Mouse (Mus musculus) forebrain, embryonic 16.5 days (tissue): ENCODE results near the gene Amot. TPM values are rescaled to one million over a fixed set of nuclear protein-coding genes. Genes with fewer than 3 reads are reported as not detected.

Experiments used
- ATAC-seq: fragments of 200-750 bp; cut with Nextera tagmentation; 2 replicates; pipeline ENCODE4 v1.8.0; 2017; ENCODE audit warnings: mild to moderate bottlenecking, moderate library complexity
- H3K27ac ChIP-seq: fragments of 300-500 bp; sonication (generic); 2 replicates; pipeline ENCODE4 v1.5.1; 2014; ENCODE audit warnings: low read length, control low read depth
- H3K27me3 ChIP-seq: fragments of 300-500 bp; sonication (generic); replicated peaks from 2 replicates; pipeline ENCODE4 v1.6.1; 2014; ENCODE audit warnings: low read length; ENCODE audit not compliant: control insufficient read depth, insufficient read depth
- H3K36me3 ChIP-seq: fragments of 300-500 bp; sonication (generic); 2 replicates; pipeline ENCODE4 v1.6.1; 2014; ENCODE audit not compliant: control insufficient read depth, insufficient read depth
- H3K4me1 ChIP-seq: fragments of 300-500 bp; sonication (generic); replicated peaks from 2 replicates; pipeline ENCODE4 v1.6.1; 2014; ENCODE audit warnings: low read length; ENCODE audit not compliant: control insufficient read depth, insufficient read depth
- H3K4me2 ChIP-seq: fragments of 300-500 bp; sonication (generic); 2 replicates; pipeline ENCODE4 v1.6.1; 2014; ENCODE audit warnings: mild to moderate bottlenecking, low read length, control low read depth
- H3K4me3 ChIP-seq: fragments of 300-500 bp; sonication (generic); replicated peaks from 2 replicates; pipeline ENCODE4 v1.5.1; 2014; ENCODE audit warnings: mild to moderate bottlenecking, low read length, control low read depth
- H3K9ac ChIP-seq: fragments of 300-500 bp; sonication (generic); replicated peaks from 2 replicates; pipeline ENCODE4 v1.6.1; 2014; ENCODE audit warnings: low read depth, low read length, control low read depth
- H3K9me3 ChIP-seq: fragments of 300-500 bp; sonication (generic); 2 replicates; pipeline ENCODE4 v1.6.1; 2016; ENCODE audit warnings: low read length; ENCODE audit not compliant: control insufficient read depth
- WGBS: fragments of 180-500 bp; shearing (Covaris S2); extraction: QIAGEN DNeasy Blood & Tissue Kit; methylation state at CpG from one replicate; pipeline ENCODE4 v1.1.7; 2014; 5-methylcytosine and 5-hydroxymethylcytosine counted together
- polyA plus RNA-seq: library from polyadenylated mRNA; unstranded; fragments of >200 nt; fragmentation: Nextera tagmentation; extraction: Ambion mirVana; gene quantifications from 2 replicates; pipeline ENCODE4 v1.2.1, GENCODE M21; 2015

The Amot gene
- polyA plus RNA-seq, 1 experiment from 2014 or later: 10.2 TPM

DNA sequence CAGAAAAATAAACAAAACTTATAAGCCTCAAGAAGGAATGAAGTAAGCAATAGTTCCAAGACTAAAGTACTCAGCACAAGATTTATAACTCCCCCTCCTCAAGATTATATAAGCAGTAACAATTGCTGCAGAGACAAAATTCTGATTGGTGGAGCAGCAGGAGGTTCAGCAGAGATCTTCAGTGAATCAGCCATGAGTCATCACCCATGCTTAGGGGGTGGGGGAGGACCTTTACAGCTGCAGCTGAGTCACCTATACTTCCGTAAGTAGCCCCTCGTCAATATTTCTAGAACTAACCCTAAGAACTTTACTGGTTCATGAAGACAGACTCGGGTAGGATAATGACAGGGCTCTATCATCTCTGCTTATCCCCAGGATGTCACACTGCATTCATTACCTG is 43.6 kb downstream of the Amot start:
- Histone ChIP-seq H3K4me3 (no peak overlapping the region), H3K9ac (no peak overlapping the region), H3K27me3 (no peaks in the 10 kb centered on the region), H3K9me3 (no peaks in the 10 kb centered on the region), H3K27ac (no peak overlapping the region), H3K4me1 (no peaks in the 10 kb centered on the region), H3K36me3 (no peaks in the 10 kb centered on the region), H3K4me2 (no peak overlapping the region)
- ATAC-seq: no peak
- WGBS: 90% methylated on average over 3 of the region's 3 CpGs

DNA sequence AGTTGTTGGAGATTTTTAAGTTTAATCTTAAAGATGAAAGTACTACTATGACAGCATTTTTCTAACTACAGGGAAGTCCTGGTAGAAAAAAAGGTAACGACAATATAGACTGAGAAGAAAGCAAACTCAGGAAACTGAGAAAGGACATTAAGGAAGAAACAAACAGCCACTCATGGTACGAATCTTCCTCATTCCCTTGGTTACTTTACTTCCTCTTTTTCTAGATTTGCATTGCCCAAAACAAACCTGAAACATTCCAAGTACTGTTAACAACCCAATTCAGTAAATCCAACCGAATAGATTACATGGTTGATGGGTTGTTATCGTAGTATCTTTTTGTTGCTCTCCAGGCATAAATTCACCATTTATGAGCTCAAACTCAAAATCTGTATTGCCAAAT is 48.7 kb downstream of the Amot start:
- Histone ChIP-seq H3K9ac (no peak overlapping the region), H3K4me1 (no peaks in the 10 kb centered on the region), H3K27me3 (no peaks in the 10 kb centered on the region), H3K4me3 (no peak overlapping the region), H3K9me3 (no peaks in the 10 kb centered on the region), H3K27ac (no peak overlapping the region), H3K4me2 (no peak overlapping the region), H3K36me3 (no peaks in the 10 kb centered on the region)
- WGBS: 88% methylated on average over 4 of the region's 4 CpGs
- no peak for ATAC-seq

GRCm38 (mm10) chrX:145455629-145456028 is 49.4 kb downstream of the Amot start:
- WGBS: 86% methylated on average over 6 of the region's 6 CpGs
- Histone ChIP-seq H3K36me3 (no peaks in the 10 kb centered on the region), H3K4me1 (no peaks in the 10 kb centered on the region), H3K9me3 (no peaks in the 10 kb centered on the region), H3K4me3 (no peak overlapping the region), H3K27ac (no peak overlapping the region), H3K9ac (no peak overlapping the region), H3K27me3 (no peaks in the 10 kb centered on the region), H3K4me2 (no peak overlapping the region)
- no peak for ATAC-seq

GRCm38 (mm10) chrX:145454828-145455227 is 50.2 kb downstream of the Amot start:
- 60% methylated on average over 4 of the region's 4 CpGs for WGBS
- ATAC-seq: peak; percentile 71; the same call in 1 of the 2 replicates

GRCm38 (mm10) chrX:145441526-145441925 is 63.5 kb downstream of the Amot start:
- Histone ChIP-seq H3K4me1 (no peaks in the 10 kb centered on the region), H3K9ac (no peak overlapping the region), H3K27ac (no peak overlapping the region), H3K9me3 (no peaks in the 10 kb centered on the region), H3K36me3 (no peaks in the 10 kb centered on the region), H3K4me2 (no peak overlapping the region), H3K4me3 (no peak overlapping the region), H3K27me3 (no peaks in the 10 kb centered on the region)
- no peak for ATAC-seq
- 95% methylated on average over 2 of the region's 2 CpGs for WGBS

More at GRCm38 (mm10) chrX:145454828-145455227, 50.2 kb downstream of the Amot start:
- Histone ChIP-seq H3K36me3 (no peaks in the 10 kb centered on the region), H3K9ac (no peak overlapping the region), H3K27ac (no peak overlapping the region), H3K4me1 (no peaks in the 10 kb centered on the region), H3K27me3 (no peaks in the 10 kb centered on the region), H3K9me3 (no peaks in the 10 kb centered on the region), H3K4me3 (no peak overlapping the region), H3K4me2 (no peak overlapping the region)

GRCm38 (mm10) chrX:145433652-145434051 is 71.3 kb downstream of the Amot start:
- no peaks in the 10 kb centered on the region for H3K36me3 ChIP-seq
- 70% methylated on average over 4 of the region's 4 CpGs for WGBS
- H3K4me3 ChIP-seq: no peak overlapping the region
- no peaks in the 10 kb centered on the region for H3K4me1 ChIP-seq
- no peak overlapping the region for H3K9ac ChIP-seq
- no peak overlapping the region for H3K4me2 ChIP-seq
- ATAC-seq: no peak
- no peaks in the 10 kb centered on the region for H3K27me3 ChIP-seq
- no peaks in the 10 kb centered on the region for H3K9me3 ChIP-seq
- H3K27ac ChIP-seq: no peak overlapping the region

DNA sequence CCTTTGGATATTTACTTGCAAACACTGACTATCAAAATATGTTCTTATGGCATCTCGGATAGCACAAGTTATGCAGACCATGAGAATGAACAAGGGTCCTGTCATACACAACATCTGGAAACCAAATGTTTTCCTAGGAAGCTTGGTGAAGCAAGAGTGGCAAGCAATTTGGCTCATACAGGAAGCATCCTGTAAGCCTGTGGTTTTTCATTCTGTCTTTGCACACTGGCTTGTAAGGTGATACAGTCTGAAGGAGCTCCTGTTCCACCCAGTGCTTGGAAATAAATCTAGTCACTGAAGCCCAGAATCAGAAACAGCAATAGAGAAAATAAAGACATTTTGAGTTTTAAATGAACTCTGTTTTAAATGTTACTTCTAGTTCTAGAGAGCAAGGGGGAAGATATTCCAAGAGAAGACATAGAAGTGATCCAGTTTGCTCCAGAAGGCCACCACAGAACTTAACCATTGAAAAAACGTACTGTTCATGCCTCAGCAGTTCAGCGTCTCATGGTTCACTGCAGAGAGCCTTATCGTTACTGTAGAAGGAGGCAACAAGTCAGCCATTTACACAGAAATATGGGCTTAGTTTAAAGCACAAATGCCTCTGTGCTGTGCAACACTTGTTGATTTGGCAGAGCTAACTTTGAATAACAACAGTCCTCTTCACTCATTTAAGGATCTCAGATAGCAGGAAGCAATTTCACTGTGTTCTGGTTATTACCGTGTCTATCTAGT is 74.0 kb downstream of the Amot start:
- H3K4me1 ChIP-seq: no peaks in the 10 kb centered on the region
- H3K9ac ChIP-seq: no peak overlapping the region
- H3K4me2 ChIP-seq: no peak overlapping the region
- H3K9me3 ChIP-seq: no peaks in the 10 kb centered on the region
- no peaks in the 10 kb centered on the region for H3K27me3 ChIP-seq
- WGBS: 80% methylated on average over 5 of the region's 5 CpGs
- no peak for ATAC-seq
- no peak overlapping the region for H3K27ac ChIP-seq
- H3K36me3 ChIP-seq: no peaks in the 10 kb centered on the region
- H3K4me3 ChIP-seq: no peak overlapping the region

DNA sequence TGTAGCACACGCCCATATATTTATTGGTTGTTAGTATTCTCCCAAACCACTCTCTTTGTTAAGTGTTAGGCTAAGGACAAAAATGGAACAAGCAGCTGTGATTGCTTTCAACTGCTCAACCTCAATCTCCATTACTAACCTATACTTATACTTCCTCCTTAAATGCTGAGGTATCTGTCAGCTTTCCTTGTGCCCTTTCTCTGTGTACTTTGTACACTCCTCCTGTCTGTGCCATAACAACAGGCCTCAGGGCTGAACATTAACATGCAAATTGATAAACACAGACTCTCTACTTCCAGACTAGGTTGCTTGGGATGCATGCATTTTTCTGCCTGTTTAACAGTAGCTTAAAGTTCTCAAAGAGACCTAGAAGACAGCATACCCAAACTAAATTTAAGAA is 76.2 kb downstream of the Amot start:
- no peaks in the 10 kb centered on the region for H3K9me3 ChIP-seq
- ATAC-seq: no peak
- no peak overlapping the region for H3K9ac ChIP-seq
- no peaks in the 10 kb centered on the region for H3K27me3 ChIP-seq
- H3K36me3 ChIP-seq: no peaks in the 10 kb centered on the region
- H3K4me2 ChIP-seq: no peak overlapping the region
- H3K4me1 ChIP-seq: no peaks in the 10 kb centered on the region
- H3K27ac ChIP-seq: no peak overlapping the region
- 50% methylated on average over 1 of the region's 1 CpGs for WGBS
- H3K4me3 ChIP-seq: no peak overlapping the region

GRCm38 (mm10) chrX:145424026-145424425 is 81.0 kb downstream of the Amot start:
- no peak overlapping the region for H3K9ac ChIP-seq
- no peaks in the 10 kb centered on the region for H3K27me3 ChIP-seq
- no peak overlapping the region for H3K27ac ChIP-seq
- H3K4me3 ChIP-seq: no peak overlapping the region
- no peaks in the 10 kb centered on the region for H3K4me1 ChIP-seq
- no peaks in the 10 kb centered on the region for H3K36me3 ChIP-seq
- H3K4me2 ChIP-seq: no peak overlapping the region
- peak; percentile 67 for ATAC-seq
- 26% methylated on average over 2 of the region's 2 CpGs for WGBS
- no peaks in the 10 kb centered on the region for H3K9me3 ChIP-seq

- no peaks in the 10 kb centered on the region for H3K9me3 ChIP-seq
- WGBS: 95% methylated on average over 1 of the region's 1 CpGs
Measured at GRCm38 (mm10) chrX:145414319-145414718, 90.7 kb downstream of the Amot start.

More at GRCm38 (mm10) chrX:145414319-145414718, 90.7 kb downstream of the Amot start:
- Histone ChIP-seq H3K4me3 (no peak overlapping the region), H3K36me3 (no peaks in the 10 kb centered on the region), H3K9ac (no peak overlapping the region), H3K4me2 (no peak overlapping the region), H3K27ac (no peak overlapping the region), H3K4me1 (no peaks in the 10 kb centered on the region), H3K27me3 (no peaks in the 10 kb centered on the region)
- no peak for ATAC-seq
